Mouse (Mus musculus) ES-E14 (cell line): ENCODE measurements around the gene Ptprh. TPM values are rescaled to one million over a fixed set of nuclear protein-coding genes. Genes with fewer than 3 reads are reported as not detected.

ENCODE experiments used
- DNase-seq: peaks from one replicate; pipeline ENCODE4 v3.0.0-alpha.2; 2013; ENCODE audit warnings: low read depth, low spot score
- H3K27ac ChIP-seq: 2 replicates; pipeline ENCODE4 v1.5.1; 2012; ENCODE audit warnings: low read depth, mild to moderate bottlenecking, low read length, moderate library complexity, mixed read lengths; ENCODE audit not compliant: poor library complexity, insufficient read depth, severe bottlenecking
- H3K36me3 ChIP-seq: 2 replicates; pipeline ENCODE4 v1.6.1; 2012; ENCODE audit warnings: mild to moderate bottlenecking, low read length, moderate library complexity, mixed read lengths; ENCODE audit not compliant: control insufficient read depth, poor library complexity, insufficient read depth, severe bottlenecking
- H3K4me1 ChIP-seq, 2 experiments: fragments of 150-350 bp in 1 of 2; sonication (generic) in 1 of 2; 2 replicates each; pipeline ENCODE4 v1.6.1; 2012; ENCODE audit warnings: low read length in 2 of 2, mild to moderate bottlenecking in 1 of 2, mixed read lengths in 1 of 2; ENCODE audit not compliant: control insufficient read depth in 2 of 2, insufficient read depth in 2 of 2, poor library complexity in 1 of 2
- H3K4me3 ChIP-seq, 2 experiments: fragments of 150-350 bp in 1 of 2; sonication (generic) in 1 of 2; 2 replicates each; pipeline ENCODE4 v1.5.1; 2012; ENCODE audit warnings: low read length in 2 of 2, low read depth in 1 of 2, mild to moderate bottlenecking in 1 of 2, mixed read lengths in 1 of 2; ENCODE audit not compliant: insufficient read depth in 1 of 2, poor library complexity in 1 of 2, severe bottlenecking in 1 of 2
- H3K9ac ChIP-seq: 2 replicates; pipeline ENCODE4 v1.6.1; 2012; ENCODE audit warnings: low read depth, mild to moderate bottlenecking, low read length, mixed read lengths; ENCODE audit not compliant: poor library complexity, insufficient read depth, severe bottlenecking
- H3K9me3 ChIP-seq: fragments of 150-350 bp; sonication (generic); 2 replicates; pipeline ENCODE4 v1.6.1; 2012; ENCODE audit warnings: low read depth, mild to moderate bottlenecking, low read length; ENCODE audit not compliant: control insufficient read depth, insufficient read depth
- CHD2 ChIP-seq: IDR thresholded peaks from 2 replicates; pipeline ENCODE4 v1.6.1; 2014; ENCODE audit warnings: mild to moderate bottlenecking, low read depth, low read length, inconsistent platforms
- HCFC1 ChIP-seq: IDR thresholded peaks from 2 replicates; pipeline ENCODE4 v1.6.1; 2012; ENCODE audit warnings: low read length, inconsistent platforms, borderline replicate concordance; ENCODE audit not compliant: insufficient read depth
- MAFK ChIP-seq: IDR thresholded peaks from 2 replicates; pipeline ENCODE4 v1.6.1; 2014; ENCODE audit warnings: mild to moderate bottlenecking, low read depth, low read length, inconsistent platforms; ENCODE audit not compliant: insufficient read depth
- ZC3H11A ChIP-seq: IDR thresholded peaks from 2 replicates; pipeline ENCODE4 v1.6.1; 2012; ENCODE audit warnings: low read depth, mild to moderate bottlenecking, inconsistent platforms, low read length, borderline replicate concordance
- ZNF384 ChIP-seq: IDR thresholded peaks from 2 replicates; pipeline ENCODE4 v1.6.1; 2012; ENCODE audit warnings: low read depth, low read length, inconsistent platforms
- in situ Hi-C, 2 experiments: fragments of 600-800 bp; cut with MboI; formaldehyde crosslinking; loops; one replicate each; pipeline ENCODE4 v1.15.1; 2025; ENCODE audit warnings: low sequenced_read_pairs in 2 of 2, inconsistent platforms in 1 of 2; ENCODE audit not compliant: unreplicated experiment in 2 of 2
- total RNA-seq: library from RNA; depleted of rRNA; stranded (reverse); fragments of 300-350 nt; gene quantifications from 2 replicates; pipeline ENCODE4 v1.2.3, GENCODE M21; 2012

Ptprh gene
- total RNA-seq, 1 experiment = 0.18 TPM

GRCm38 (mm10) chr7:4636179-4636578 is 32.3 kb upstream of the Ptprh start:
- H3K9me3 ChIP-seq = no peaks in the 10 kb centered on the region
- no peak overlapping the region for H3K4me3 ChIP-seq
- TF ChIP-seq HCFC1 = no peak
- no peak for TF ChIP-seq CHD2
- no peak for TF ChIP-seq MAFK
- no peaks in the 10 kb centered on the region for H3K4me1 ChIP-seq
- H3K9ac ChIP-seq = no peak overlapping the region
- H3K27ac ChIP-seq = no peak overlapping the region
- peaks cover 49% of the 10 kb centered on the region for H3K36me3 ChIP-seq
- DNase-seq = no peak
- in situ Hi-C loops = no loop called here

DNA sequence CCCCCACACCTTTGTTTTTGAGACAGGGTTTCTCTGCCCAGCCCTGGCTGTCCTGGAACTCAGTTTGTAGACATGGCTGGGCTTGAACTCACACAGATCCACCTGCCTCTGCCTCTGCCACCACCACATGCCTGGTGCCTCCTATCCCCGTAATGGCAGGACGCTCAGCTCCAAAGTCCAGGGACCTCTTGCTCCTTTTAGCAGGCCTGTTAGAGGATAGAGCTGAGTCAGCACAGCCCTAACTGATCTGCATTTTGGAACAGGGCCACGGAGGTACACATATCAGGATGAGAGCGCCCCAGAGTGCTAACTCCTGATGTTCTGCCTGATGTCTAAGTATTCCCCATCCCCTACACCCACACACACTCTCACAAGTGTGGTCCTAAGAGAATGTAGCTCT is 27.2 kb upstream of the Ptprh start, which contains the start of gene Tmem86b:
Gene Tmem86b, minus strand, starts transcription at position 392 of the 400 bp plus-strand sequence.
- no peak for TF ChIP-seq CHD2
- TF ChIP-seq ZNF384 = no peak
- TF ChIP-seq MAFK = peak; percentile 14; the same call in 1 of the 2 replicates
- no peak for TF ChIP-seq HCFC1
- no peak within 1 kb of the TSS for H3K27ac ChIP-seq
- no peak within 1 kb of the TSS for H3K4me3 ChIP-seq
- in situ Hi-C loops = no loop called here
- no peak for DNase-seq
- no peak within 1 kb of the TSS for H3K9ac ChIP-seq
- no peaks in the 10 kb centered on the region for H3K4me1 ChIP-seq
- H3K9me3 ChIP-seq = no peaks in the 10 kb centered on the region
- peaks cover 35% of the 10 kb centered on the region for H3K36me3 ChIP-seq

- Histone ChIP-seq H3K9ac (no peak overlapping the region), H3K4me1 (no peaks in the 10 kb centered on the region), H3K27ac (no peak overlapping the region), H3K4me3 (no peak overlapping the region), H3K36me3 (peaks cover 31% of the 10 kb centered on the region), H3K9me3 (no peaks in the 10 kb centered on the region)
- TF ChIP-seq ZC3H11A (no peak), CHD2 (no peak)
- in situ Hi-C loops = no loop called here
- DNase-seq = no peak
Observed at GRCm38 (mm10) chr7:4630198-4630597, 26.4 kb upstream of the Ptprh start.

DNA sequence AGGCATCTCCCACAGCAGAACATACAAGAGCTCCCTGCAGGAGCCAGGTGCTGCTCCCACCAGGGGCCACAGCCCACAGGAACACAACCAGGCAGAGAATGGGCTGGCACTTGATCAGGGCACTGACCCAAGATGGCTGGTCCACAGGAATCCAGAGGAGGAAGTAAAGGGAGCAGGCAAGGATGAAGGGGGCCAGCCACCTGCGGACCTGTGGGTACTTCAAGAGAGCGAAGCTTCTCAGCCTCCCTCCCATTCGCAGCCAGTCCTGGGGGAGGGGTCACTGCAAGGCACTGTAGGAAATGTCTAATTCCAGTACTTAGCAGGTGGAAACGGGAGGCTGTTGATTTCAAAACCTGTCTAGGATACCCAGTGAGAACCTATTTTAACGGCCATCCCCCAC is 25.7 kb upstream of the Ptprh start:
- TF ChIP-seq ZC3H11A = no peak
- no peak for TF ChIP-seq ZNF384
- TF ChIP-seq HCFC1 = no peak
- no peak for TF ChIP-seq CHD2
- TF ChIP-seq MAFK = no peak
- Histone ChIP-seq H3K27ac (no peak overlapping the region), H3K9me3 (no peaks in the 10 kb centered on the region), H3K4me1 (no peaks in the 10 kb centered on the region), H3K4me3 (no peak overlapping the region), H3K9ac (no peak overlapping the region), H3K36me3 (peaks cover 31% of the 10 kb centered on the region)
- in situ Hi-C loops = no loop called here
- no peak for DNase-seq

GRCm38 (mm10) chr7:4625928-4626327 is 22.1 kb upstream of the Ptprh start:
- Histone ChIP-seq H3K36me3 (peaks cover 6% of the 10 kb centered on the region; the same call in 1 of the 2 replicates), H3K9ac (no peak overlapping the region), H3K9me3 (no peaks in the 10 kb centered on the region), H3K27ac (no peak overlapping the region), H3K4me1 (no peaks in the 10 kb centered on the region), H3K4me3 (no peak overlapping the region)
- in situ Hi-C loops = no loop called here
- TF ChIP-seq CHD2 (no peak), ZNF384 (no peak), HCFC1 (no peak), MAFK (no peak), ZC3H11A (no peak)
- DNase-seq = no peak
